Mouse (Mus musculus): ENCODE measurements at regions not wholly inside any gene's neighbourhood (a gene's known extent, or its start where the extent isn't known, plus 50 kb on each side); places are given as distances from the start of the nearest gene placed in this dataset.

DNA sequence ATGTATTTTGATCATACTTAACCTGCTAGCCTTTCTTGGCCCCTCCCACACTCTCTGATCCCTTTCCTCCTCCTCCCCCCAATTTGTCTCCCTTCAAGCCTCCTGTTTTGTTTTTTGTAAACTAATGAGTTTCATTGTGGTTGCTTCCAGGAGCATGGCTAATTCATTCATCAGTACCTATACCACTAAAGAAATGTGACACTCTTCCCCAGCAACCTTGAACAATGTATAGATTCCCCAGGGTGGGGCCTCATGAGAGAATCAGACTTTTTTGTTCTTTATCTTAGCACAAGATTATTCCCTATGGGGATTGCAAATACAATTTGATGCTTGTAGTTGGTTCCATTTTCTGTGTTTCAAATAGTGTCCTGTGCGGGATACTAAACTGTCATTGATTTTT, 58.8 kb upstream of the Snx7 start:
- Histone ChIP-seq H3K27ac (ENCODE audit: insufficient read depth, low read length) (no peak overlapping the region), H3K36me3 (ENCODE audit: control insufficient read depth, insufficient read depth, low read length, poor library complexity, severe bottlenecking) (no peaks in the 10 kb centered on the region), H3K9me3 (replicated peaks; ENCODE audit: control insufficient read depth, insufficient read depth, low read length, poor library complexity, severe bottlenecking) (no peaks in the 10 kb centered on the region), H3K27me3 (ENCODE audit: control insufficient read depth, insufficient read depth, low read length, poor library complexity, severe bottlenecking) (no peaks in the 10 kb centered on the region), H3K4me3 (ENCODE audit: low read depth, low read length) (no peak overlapping the region), H3K9ac (ENCODE audit: low read depth, poor library complexity, severe bottlenecking) (no peak overlapping the region), H3K4me1 (ENCODE audit: control insufficient read depth, insufficient read depth, low read length) (no peaks in the 10 kb centered on the region)
- no peak for TF ChIP-seq CTCF (IDR thresholded peaks at IDR 0.05; ENCODE audit: low read depth, low read length)
- TF ChIP-seq POLR2A (IDR thresholded peaks at IDR 0.05; ENCODE audit: insufficient read depth, low read length): no peak
